Mouse (Mus musculus) midbrain, embryonic 11.5 days (tissue): Measurements from ENCODE around the gene Rnf121. TPM values are rescaled to one million over a fixed set of nuclear protein-coding genes. Genes with fewer than 3 reads are reported as not detected.
"Not testable (repeated sequence)": the region's sequence is repeated elsewhere in the genome, so short reads cannot be mapped to it uniquely, and the experiment has no call there.

ENCODE experiments used
- ATAC-seq: fragments of 200-750 bp; cut with Nextera tagmentation; 2 replicates; pipeline ENCODE4 v1.8.0; 2017; ENCODE audit warnings: moderate TSS enrichment, moderate library complexity; ENCODE audit not compliant: low FRiP score
- DNase-seq: peaks from one replicate; pipeline ENCODE4 v3.0.0; 2015; ENCODE audit warnings: low spot score; ENCODE audit errors: missing footprints
- H3K27ac ChIP-seq: fragments of 300-500 bp; sonication (generic); 2 replicates; pipeline ENCODE4 v1.5.1; 2014; ENCODE audit warnings: low read depth, low read length
- H3K27me3 ChIP-seq: fragments of 300-500 bp; sonication (generic); 2 replicates; pipeline ENCODE4 v1.6.1; 2014; ENCODE audit warnings: mild to moderate bottlenecking, low read length, moderate library complexity, mixed read lengths; ENCODE audit not compliant: control insufficient read depth, insufficient read depth
- H3K36me3 ChIP-seq: fragments of 300-500 bp; sonication (generic); 2 replicates; pipeline ENCODE4 v1.6.1; 2014; ENCODE audit warnings: mild to moderate bottlenecking, low read length, moderate library complexity, mixed read lengths; ENCODE audit not compliant: control insufficient read depth, insufficient read depth
- H3K4me1 ChIP-seq: fragments of 300-500 bp; sonication (generic); 2 replicates; pipeline ENCODE4 v1.6.1; 2014; ENCODE audit warnings: low read length; ENCODE audit not compliant: control insufficient read depth, insufficient read depth
- H3K4me2 ChIP-seq: fragments of 300-500 bp; sonication (generic); 2 replicates; pipeline ENCODE4 v1.6.1; 2014; ENCODE audit warnings: mild to moderate bottlenecking, moderate library complexity
- H3K4me3 ChIP-seq: fragments of 300-500 bp; sonication (generic); 2 replicates; pipeline ENCODE4 v1.5.1; 2014; ENCODE audit warnings: low read depth, low read length
- H3K9ac ChIP-seq: fragments of 300-500 bp; sonication (generic); 2 replicates; pipeline ENCODE4 v1.6.1; 2014; ENCODE audit warnings: low read length
- H3K9me3 ChIP-seq: fragments of 300-500 bp; sonication (generic); 2 replicates; pipeline ENCODE4 v1.6.1; 2016; ENCODE audit warnings: low read length; ENCODE audit not compliant: control insufficient read depth
- WGBS: fragments of 180-500 bp; shearing (Covaris S2); extraction: QIAGEN DNeasy Blood & Tissue Kit; methylation state at CpG from one replicate; pipeline ENCODE4 v1.1.7; 2014; 5-methylcytosine and 5-hydroxymethylcytosine counted together
- polyA plus RNA-seq: library from polyadenylated mRNA; unstranded; fragments of >200 nt; fragmentation: Nextera tagmentation; extraction: Ambion mirVana; gene quantifications from 2 replicates; pipeline ENCODE4 v1.2.1, GENCODE M21; 2014

Rnf121 gene
- polyA plus RNA-seq, 1 experiment from 2014 or later = 28.3 TPM

- Histone ChIP-seq H3K27ac (no peak overlapping the region), H3K4me2 (no peak overlapping the region), H3K4me3 (no peak overlapping the region), H3K9ac (no peak overlapping the region), H3K9me3 (no peaks in the 10 kb centered on the region), H3K36me3 (peaks cover 16% of the 10 kb centered on the region), H3K27me3 (no peaks in the 10 kb centered on the region), H3K4me1 (no peaks in the 10 kb centered on the region)
- DNase-seq = no peak
- 85% methylated on average over 2 of the region's 2 CpGs for WGBS
- ATAC-seq = no peak
Measured at GRCm38 (mm10) chr7:102042314-102042713, 23.0 kb downstream of the Rnf121 start.

- H3K9ac ChIP-seq = no peak overlapping the region
- no peak for DNase-seq
- no peak for ATAC-seq
- H3K4me1 ChIP-seq = no peaks in the 10 kb centered on the region
- H3K27me3 ChIP-seq = no peaks in the 10 kb centered on the region
- peaks cover 19% of the 10 kb centered on the region for H3K36me3 ChIP-seq
- no peaks in the 10 kb centered on the region for H3K9me3 ChIP-seq
- H3K4me2 ChIP-seq = no peak overlapping the region
- H3K27ac ChIP-seq = no peak overlapping the region
- 93% methylated on average over 3 of the region's 3 CpGs for WGBS
- no peak overlapping the region for H3K4me3 ChIP-seq
Measured at GRCm38 (mm10) chr7:102037318-102037717, 28.0 kb downstream of the Rnf121 start.

DNA sequence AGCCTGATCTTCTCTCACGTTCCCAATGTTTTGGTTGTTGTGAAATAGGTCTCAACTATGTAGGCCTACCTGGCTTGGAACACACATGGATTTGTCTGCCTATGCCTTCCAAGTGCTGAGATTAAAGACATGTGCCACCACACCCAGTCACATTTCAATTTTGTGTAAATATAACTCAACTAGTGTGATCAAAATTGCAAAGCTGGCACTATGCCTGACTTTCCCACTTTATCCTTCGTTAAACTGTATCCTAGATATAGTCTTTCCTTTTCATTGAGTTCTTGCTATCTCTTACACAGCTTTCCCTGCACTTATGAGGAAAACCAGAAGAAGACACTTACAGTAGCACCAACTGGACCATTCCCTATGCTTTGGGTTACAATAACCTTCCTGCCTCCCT is 29.7 kb downstream of the Rnf121 start:
- WGBS = 91% methylated on average over 2 of the region's 2 CpGs
- no peak for ATAC-seq
- H3K4me2 ChIP-seq = no peak overlapping the region
- no peak overlapping the region for H3K27ac ChIP-seq
- no peaks in the 10 kb centered on the region for H3K27me3 ChIP-seq
- no peak for DNase-seq
- H3K9me3 ChIP-seq = no peaks in the 10 kb centered on the region
- H3K36me3 ChIP-seq = peaks cover 17% of the 10 kb centered on the region
- H3K4me1 ChIP-seq = no peaks in the 10 kb centered on the region
- no peak overlapping the region for H3K4me3 ChIP-seq
- H3K9ac ChIP-seq = no peak overlapping the region

DNA sequence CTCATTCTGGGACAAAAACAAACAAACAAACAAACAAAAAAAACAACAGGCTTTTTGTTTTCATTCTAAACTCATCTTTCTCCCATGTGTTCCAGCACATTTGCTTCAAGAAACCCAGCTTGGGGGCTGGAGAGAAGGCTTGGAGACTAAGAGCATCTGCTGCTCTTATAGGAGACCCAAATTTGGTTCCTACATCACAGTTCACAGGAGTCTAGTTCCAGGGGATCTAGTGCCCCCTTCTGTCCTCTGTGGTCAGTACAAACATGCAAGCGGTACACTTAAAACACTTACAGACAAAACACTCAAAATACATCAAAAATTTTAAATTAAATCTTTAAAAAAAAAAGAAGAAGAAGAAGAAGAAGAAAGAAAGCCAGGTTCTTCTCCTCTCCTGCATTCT is 30.4 kb downstream of the Rnf121 start:
- no peak for DNase-seq
- ATAC-seq = no peak
- Histone ChIP-seq H3K9me3 (no peaks in the 10 kb centered on the region), H3K27ac (no peak overlapping the region), H3K36me3 (peaks cover 17% of the 10 kb centered on the region), H3K4me1 (no peaks in the 10 kb centered on the region), H3K27me3 (no peaks in the 10 kb centered on the region), H3K4me2 (no peak overlapping the region), H3K4me3 (no peak overlapping the region), H3K9ac (no peak overlapping the region)
- 89% methylated on average over 1 of the region's 1 CpGs for WGBS

DNA sequence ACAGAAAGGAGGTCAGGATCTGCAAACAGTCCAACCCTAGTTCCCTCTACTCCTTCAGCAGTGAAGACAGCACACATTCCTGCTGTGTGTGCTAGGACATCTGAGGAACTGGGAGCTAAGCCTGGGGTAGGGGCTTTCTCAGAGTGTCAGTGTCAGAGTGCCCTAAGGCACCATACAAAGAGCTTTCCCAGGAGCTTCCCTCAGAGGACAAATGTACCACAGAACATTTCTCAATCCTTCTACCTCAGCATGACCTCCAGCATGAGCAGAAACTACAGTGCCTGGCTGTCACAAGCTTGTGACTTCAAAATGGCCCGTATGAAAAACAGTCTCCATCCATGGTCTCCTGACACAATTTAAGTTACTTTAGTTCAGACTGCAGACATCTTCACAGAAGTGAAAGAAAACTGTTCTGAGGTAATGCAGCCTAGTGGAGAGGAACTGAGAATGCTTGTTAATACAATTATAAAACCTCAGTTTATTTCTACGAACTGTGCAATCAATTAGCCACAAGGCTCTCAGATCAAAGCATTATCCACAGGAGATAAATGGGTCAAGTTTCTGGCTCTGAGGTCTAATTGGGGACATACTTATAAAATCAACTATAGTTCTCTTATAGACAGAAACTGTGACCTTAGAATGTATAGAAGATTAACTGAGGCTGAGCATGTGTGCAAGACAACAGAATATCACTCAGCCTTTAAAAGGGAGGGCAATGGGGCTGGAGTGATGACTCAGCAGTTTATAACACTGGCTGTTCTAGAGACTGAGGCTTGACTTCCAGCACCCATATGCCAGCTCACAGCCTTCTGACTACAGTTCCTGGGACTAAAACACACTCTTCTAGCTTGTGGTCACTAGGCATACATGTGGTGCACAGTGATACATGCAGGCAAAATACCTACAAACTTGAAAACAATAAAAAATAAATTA is 39.8 kb downstream of the Rnf121 start:
- no peaks in the 10 kb centered on the region for H3K4me1 ChIP-seq
- DNase-seq (no peak), ATAC-seq (no peak)
- no peaks in the 10 kb centered on the region for H3K9me3 ChIP-seq
- H3K36me3 ChIP-seq = peaks cover 12% of the 10 kb centered on the region; the same call in 1 of the 2 replicates
- no peak overlapping the region for H3K27ac ChIP-seq
- H3K9ac ChIP-seq = no peak overlapping the region
- 92% methylated on average over 2 of the region's 2 CpGs for WGBS
- H3K27me3 ChIP-seq = no peaks in the 10 kb centered on the region
- H3K4me3 ChIP-seq = no peak overlapping the region
- no peak overlapping the region for H3K4me2 ChIP-seq

DNA sequence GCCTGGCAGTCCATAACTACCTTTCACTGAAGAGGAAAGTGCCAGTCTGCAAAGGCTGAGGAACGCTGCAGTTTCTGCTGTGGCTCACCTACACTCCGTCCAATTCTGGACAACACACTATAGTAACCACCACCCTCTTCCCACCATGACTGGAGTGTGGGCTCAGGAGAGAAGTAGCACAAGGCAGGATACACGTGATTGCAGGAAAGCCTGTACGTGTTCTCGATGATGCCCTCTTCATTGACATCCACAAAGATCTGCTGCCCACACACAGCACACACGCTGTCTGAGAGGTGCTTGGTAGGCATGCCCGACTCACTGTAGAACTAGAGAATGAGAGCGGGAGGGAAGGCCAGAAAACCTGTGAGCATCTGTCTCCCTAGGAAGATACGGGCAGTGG is 41.4 kb downstream of the Rnf121 start:
- Histone ChIP-seq H3K4me3 (no peak overlapping the region), H3K27ac (no peak overlapping the region), H3K9ac (no peak overlapping the region), H3K36me3 (peaks cover 12% of the 10 kb centered on the region; the same call in 1 of the 2 replicates), H3K27me3 (no peaks in the 10 kb centered on the region), H3K9me3 (no peaks in the 10 kb centered on the region), H3K4me2 (no peak overlapping the region), H3K4me1 (no peaks in the 10 kb centered on the region)
- ATAC-seq (no peak), DNase-seq (no peak)
- WGBS = 97% methylated on average over 9 of the region's 9 CpGs

GRCm38 (mm10) chr7:102020934-102021333 is 44.3 kb downstream of the Rnf121 start:
- H3K9me3 ChIP-seq, H3K27me3 ChIP-seq, DNase-seq, H3K27ac ChIP-seq, H3K4me1 ChIP-seq, ATAC-seq, H3K9ac ChIP-seq, H3K4me3 ChIP-seq, H3K4me2 ChIP-seq: not testable (repeated sequence)
- 96% methylated on average over 2 of the region's 2 CpGs for WGBS
- peaks cover 13% of the 10 kb centered on the region for H3K36me3 ChIP-seq

- 68% methylated on average over 3 of the region's 3 CpGs for WGBS
- no peak overlapping the region for H3K4me2 ChIP-seq
- no peak overlapping the region for H3K9ac ChIP-seq
- H3K4me1 ChIP-seq = no peaks in the 10 kb centered on the region
- H3K9me3 ChIP-seq = no peaks in the 10 kb centered on the region
- ATAC-seq = no peak
- DNase-seq = no peak
- H3K36me3 ChIP-seq = peaks cover 26% of the 10 kb centered on the region
- H3K27me3 ChIP-seq = no peaks in the 10 kb centered on the region
- no peak overlapping the region for H3K27ac ChIP-seq
- no peak overlapping the region for H3K4me3 ChIP-seq
Measured at GRCm38 (mm10) chr7:102019362-102019761, 45.9 kb downstream of the Rnf121 start.

DNA sequence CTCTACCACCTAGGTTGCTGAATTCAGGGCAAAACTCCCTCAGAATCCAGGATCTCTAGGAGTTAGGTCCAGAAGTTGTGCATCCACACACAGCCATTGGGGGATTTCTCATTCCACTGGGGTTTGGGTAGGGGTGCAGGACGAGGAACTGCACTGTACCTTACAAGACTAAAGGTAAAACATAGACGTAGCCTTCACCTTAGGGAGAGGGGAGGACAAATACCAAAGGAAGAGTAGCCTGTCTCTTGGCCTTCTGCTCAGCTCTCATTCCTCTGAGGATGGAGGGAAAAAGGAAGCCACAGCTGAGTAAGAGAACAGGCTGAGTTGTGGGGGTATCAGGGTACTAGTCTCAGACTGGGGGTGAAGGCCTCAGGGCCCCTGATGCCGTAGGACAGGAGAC is 46.7 kb downstream of the Rnf121 start, which contains the start of gene Il18bp:
Gene Il18bp, minus strand, starts transcription at position 101 of the 400 bp plus-strand sequence.
- DNase-seq (no peak), ATAC-seq (no peak)
- no peak within 1 kb of the TSS for H3K9ac ChIP-seq
- no peak within 1 kb of the TSS for H3K4me3 ChIP-seq
- 87% methylated on average over 3 of the region's 3 CpGs for WGBS
- H3K27me3 ChIP-seq = no peaks in the 10 kb centered on the region
- no peak within 1 kb of the TSS for H3K4me2 ChIP-seq
- no peaks in the 10 kb centered on the region for H3K4me1 ChIP-seq
- H3K9me3 ChIP-seq = no peaks in the 10 kb centered on the region
- peaks cover 32% of the 10 kb centered on the region for H3K36me3 ChIP-seq
- H3K27ac ChIP-seq = no peak within 1 kb of the TSS
